ENCODE assay signal across 8 mouse cellular contexts in genomic region chr9:20643781-20644180, GRCm38 (mm10). TPM values are rescaled to one million over a fixed set of nuclear protein-coding genes. Genes with fewer than 3 reads are reported as not detected.
A peak's percentile ranks its signal among the peaks of the same experiment; 100 is the strongest.
DNase-seq lines count a peak whose midpoint lies in the region; ATAC-seq and TF ChIP-seq lines count a peak whose summit lies in the region.

No protein-coding gene starts in this region.

- peak overlapping the region; percentile 98 for H3K4me2 ChIP-seq in limb, embryonic 13.5 days (replicated peaks)
- peak overlapping the region; percentile 97 for H3K4me2 ChIP-seq in stomach, embryonic 15.5 days

- H3K27ac ChIP-seq in cerebellum, adult 2 months (ENCODE audit: insufficient read depth, low read length), result no peak overlapping the region
- no peak overlapping the region; the same call in 1 of the 2 replicates for H3K27ac ChIP-seq in limb, embryonic 13.5 days
- H3K27ac ChIP-seq in stomach, embryonic 15.5 days, result peak overlapping the region; percentile 97

- peak overlapping the region; percentile 87 for H3K9ac ChIP-seq in limb, embryonic 13.5 days
- H3K9ac ChIP-seq in stomach, embryonic 15.5 days, result peak overlapping the region; percentile 88; the same call in 1 of the 2 replicates

- no peak for ATAC-seq in limb, embryonic 13.5 days (ENCODE audit: low FRiP score, low read depth)
- ATAC-seq in stomach, embryonic 15.5 days (ENCODE audit: insufficient read depth, low FRiP score, low read depth), result no peak

- peaks cover 33% of the 10 kb centered on the region for H3K36me3 ChIP-seq in limb, embryonic 13.5 days
- peaks cover 6% of the 10 kb centered on the region; the same call in 1 of the 2 replicates for H3K36me3 ChIP-seq in stomach, embryonic 15.5 days

- TF ChIP-seq POLR2A in cerebellum, adult 2 months (IDR thresholded peaks at IDR 0.05; ENCODE audit: borderline replicate concordance, insufficient read depth, low read length), result no peak

- no peak for DNase-seq in cerebellum, adult 2 months
- DNase-seq in cerebellum, adult 8-10 months, result no peak
- DNase-seq in thymus, postnatal 25 days, result peak; percentile 15
- DNase-seq in thymus, postnatal 14 days, result no peak
- DNase-seq in ovary, postnatal 36 days (ENCODE audit: low spot score), result no peak
- no peak for DNase-seq in spleen, postnatal 4 days (ENCODE audit: low spot score in 2 of 2)

- WGBS in cerebellum, adult 2 months, result 5% methylated on average over 13 of the region's 13 CpGs
- 9% methylated on average over 13 of the region's 13 CpGs for WGBS in limb, embryonic 13.5 days
- WGBS in stomach, embryonic 15.5 days, result 6% methylated on average over 13 of the region's 13 CpGs

- H3K4me3 ChIP-seq in cerebellum, adult 2 months (replicated peaks; ENCODE audit: insufficient read depth, low read depth, low read length), result peak overlapping the region; percentile 98
- peak overlapping the region; percentile 88 for H3K4me3 ChIP-seq in limb, embryonic 13.5 days
- peak overlapping the region; percentile 89 for H3K4me3 ChIP-seq in stomach, embryonic 15.5 days (replicated peaks)

- H3K27me3 ChIP-seq in cerebellum, adult 2 months (ENCODE audit: control insufficient read depth, insufficient read depth, low read length), result no peaks in the 10 kb centered on the region
- H3K27me3 ChIP-seq in limb, embryonic 13.5 days, result no peaks in the 10 kb centered on the region
- no peaks in the 10 kb centered on the region for H3K27me3 ChIP-seq in stomach, embryonic 15.5 days (replicated peaks)

- TF ChIP-seq CTCF in cerebellum, adult 2 months (IDR thresholded peaks at IDR 0.05; ENCODE audit: borderline replicate concordance, insufficient read depth, low read depth, low read length), result no peak

- H3K4me1 ChIP-seq in cerebellum, adult 2 months (ENCODE audit: control insufficient read depth, insufficient read depth, low read length), result no peaks in the 10 kb centered on the region
- peaks cover 30% of the 10 kb centered on the region for H3K4me1 ChIP-seq in limb, embryonic 13.5 days
- peaks cover 18% of the 10 kb centered on the region for H3K4me1 ChIP-seq in stomach, embryonic 15.5 days

- no peaks in the 10 kb centered on the region for H3K9me3 ChIP-seq in limb, embryonic 13.5 days
- H3K9me3 ChIP-seq in stomach, embryonic 15.5 days, result no peaks in the 10 kb centered on the region

RNA-seq across cellular contexts. Expression of gene Fbxl12, which starts 0.8 kb away (rescaled TPM):
- polyA plus RNA-seq in cerebellum, adult 2 months (2012; rRNA removed), result 38.2 and 41.8 TPM in 2 replicates
- polyA plus RNA-seq in limb, embryonic 13.5 days (2015; fragmentation: Nextera tagmentation; extraction: Ambion mirVana), result 21.3 and 21.5 TPM in 2 replicates
- polyA plus RNA-seq in stomach, embryonic 15.5 days (2015; fragmentation: Nextera tagmentation; extraction: Ambion mirVana), result 15.3 and 18.5 TPM in 2 replicates

RNA-seq across cellular contexts. Expression of gene Ubl5, which starts 1.1 kb away (rescaled TPM):
- 571 and 579 TPM in 2 replicates for polyA plus RNA-seq in cerebellum, adult 2 months (2012; rRNA removed)
- 375 and 411 TPM in 2 replicates for polyA plus RNA-seq in limb, embryonic 13.5 days (2015; fragmentation: Nextera tagmentation; extraction: Ambion mirVana)
- 348 and 376 TPM in 2 replicates for polyA plus RNA-seq in stomach, embryonic 15.5 days (2015; fragmentation: Nextera tagmentation; extraction: Ambion mirVana)

RNA-seq across cellular contexts. Expression of gene Pin1, which starts 8.1 kb away (rescaled TPM):
- polyA plus RNA-seq in cerebellum, adult 2 months (2012; rRNA removed), result 38.8 and 39.6 TPM in 2 replicates
- polyA plus RNA-seq in limb, embryonic 13.5 days (2015; fragmentation: Nextera tagmentation; extraction: Ambion mirVana), result 49.9 and 50.5 TPM in 2 replicates
- polyA plus RNA-seq in stomach, embryonic 15.5 days (2015; fragmentation: Nextera tagmentation; extraction: Ambion mirVana), result 44.2 and 45.5 TPM in 2 replicates
